18 mouse cellular contexts compared by ENCODE assay signal in the genomic region with DNA sequence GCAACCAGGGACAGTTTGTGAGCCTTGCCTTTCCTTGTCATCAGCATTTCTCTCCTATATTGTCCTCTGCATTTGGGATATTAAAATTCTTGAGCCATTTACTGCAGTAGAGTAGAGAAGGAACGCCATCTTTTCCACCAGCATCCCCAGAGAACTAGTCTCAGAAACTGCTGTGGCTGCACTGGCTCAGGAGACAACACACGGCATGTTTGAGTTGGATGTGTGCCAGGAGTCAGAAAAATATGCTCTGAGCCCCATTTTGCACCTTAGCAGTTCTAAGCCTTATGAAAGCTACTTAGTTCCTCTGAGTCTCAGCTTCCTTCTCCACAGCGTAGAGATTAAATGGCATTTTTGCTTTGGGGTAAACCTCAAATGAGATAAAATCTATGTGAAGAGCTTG. TPM values are rescaled to one million over a fixed set of nuclear protein-coding genes. Genes with fewer than 3 reads are reported as not detected.
DNase-seq lines count a peak whose midpoint lies in the region; ATAC-seq and TF ChIP-seq lines count a peak whose summit lies in the region.
"Had no signal": no experiment of that assay in that cellular context is flagged by ENCODE, and none has a peak within 500 bp of the region (broad histone marks: within the 10 kb centered on the region; RNA-seq: fewer than 3 reads in every experiment).

No protein-coding gene starts in this region.

- TF ChIP-seq EP300 in MEL (IDR thresholded peaks at IDR 0.05; ENCODE audit: low read depth in 1 of 2, low read length in 2 of 2) = no peak

- no peak for DNase-seq in hindbrain, embryonic 10.5 days (ENCODE audit: low spot score)
- peak; percentile 41 for DNase-seq in MEL (ENCODE audit: low read depth, low spot score)
- peak; percentile 23 for DNase-seq in brain, embryonic 14.5 days (ENCODE audit: low read depth)
- DNase-seq in kidney, adult 18-20 months = no peak
- DNase-seq: cerebellum, adult 11 months; heart, postnatal 10 days; right cerebral cortex, postnatal 14 days; thymus, adult 18-20 months had no signal

- TF ChIP-seq RAD21 in MEL (IDR thresholded peaks at IDR 0.05; ENCODE audit: low read depth, low read length) = no peak

- ATAC-seq in hindbrain, embryonic 12.5 days (ENCODE audit: low FRiP score) = no peak
- no peak for ATAC-seq in midbrain, embryonic 15.5 days (replicated peaks)
- ATAC-seq in kidney, embryonic 15.5 days (replicated peaks; ENCODE audit: low FRiP score) = no peak

- 78% methylated on average over 3 of the region's 3 CpGs for WGBS in hindbrain, embryonic 12.5 days
- WGBS in hindbrain, embryonic 10.5 days = 83% methylated on average over 3 of the region's 3 CpGs
- WGBS in midbrain, embryonic 15.5 days = 42% methylated on average over 3 of the region's 3 CpGs
- 49% methylated on average over 3 of the region's 3 CpGs for WGBS in kidney, embryonic 15.5 days

- no peaks in the 10 kb centered on the region for H3K79me2 ChIP-seq in MEL (ENCODE audit: control insufficient read depth, insufficient read depth, low read length, poor library complexity)

- peaks cover 19% of the 10 kb centered on the region for H3K36me3 ChIP-seq in hindbrain, embryonic 12.5 days
- H3K36me3 ChIP-seq in hindbrain, embryonic 10.5 days = peaks cover 5% of the 10 kb centered on the region; the same call in 1 of the 2 replicates
- 0 out of 4 replicates have a peak, but pooled peaks cover 0 to 2% of the 10 kb centered on the region in 2 experiments for H3K36me3 ChIP-seq in MEL (ENCODE audit: control insufficient read depth in 1 of 2, insufficient read depth in 2 of 2, low read length in 2 of 2)
- peaks cover 13% of the 10 kb centered on the region; the same call in 1 of the 2 replicates for H3K36me3 ChIP-seq in midbrain, embryonic 15.5 days (replicated peaks)
- no peaks in the 10 kb centered on the region for H3K36me3 ChIP-seq in kidney, embryonic 15.5 days
- H3K36me3 ChIP-seq: limb, embryonic 10.5 days had no signal

- H3K9ac ChIP-seq in hindbrain, embryonic 12.5 days = no peak overlapping the region
- H3K9ac ChIP-seq in MEL (ENCODE audit: control insufficient read depth, low read depth, low read length, poor library complexity, severe bottlenecking) = no peak overlapping the region
- peak overlapping the region; percentile 5; the same call in 1 of the 2 replicates for H3K9ac ChIP-seq in midbrain, embryonic 15.5 days
- H3K9ac ChIP-seq in kidney, embryonic 15.5 days = no peak overlapping the region
- H3K9ac ChIP-seq: liver, embryonic 14.5 days had no signal

- no peak for TF ChIP-seq POLR2A in MEL (IDR thresholded peaks at IDR 0.05; ENCODE audit: control insufficient read depth in 1 of 2, insufficient read depth in 1 of 2, low read depth in 1 of 2, low read length in 2 of 2, poor library complexity in 1 of 2)
- TF ChIP-seq POLR2A in brain, embryonic 14.5 days (IDR thresholded peaks at IDR 0.05; ENCODE audit: borderline replicate concordance, extremely low read depth, insufficient read depth, insufficient read length, poor library complexity, severe bottlenecking) = no peak

- H3K27me3 ChIP-seq in hindbrain, embryonic 12.5 days = no peaks in the 10 kb centered on the region
- H3K27me3 ChIP-seq in hindbrain, embryonic 10.5 days (ENCODE audit: insufficient read depth, poor library complexity, severe bottlenecking) = no peaks in the 10 kb centered on the region
- H3K27me3 ChIP-seq in MEL (ENCODE audit: control insufficient read depth in 1 of 2, insufficient read depth in 2 of 2, low read length in 2 of 2) = no peaks in the 10 kb centered on the region
- no peaks in the 10 kb centered on the region for H3K27me3 ChIP-seq in midbrain, embryonic 15.5 days (replicated peaks)
- peaks cover 6% of the 10 kb centered on the region; the same call in 1 of the 2 replicates for H3K27me3 ChIP-seq in kidney, embryonic 15.5 days

- H3K4me1 ChIP-seq in hindbrain, embryonic 12.5 days = peaks cover 33% of the 10 kb centered on the region
- peaks cover 28% of the 10 kb centered on the region for H3K4me1 ChIP-seq in hindbrain, embryonic 10.5 days (replicated peaks)
- peaks cover 2 to 10% of the 10 kb centered on the region in 2 experiments; a peak in 2 of 4 replicates for H3K4me1 ChIP-seq in MEL (ENCODE audit: control insufficient read depth in 1 of 2, insufficient read depth in 2 of 2, low read length in 2 of 2)
- peaks cover 52% of the 10 kb centered on the region for H3K4me1 ChIP-seq in midbrain, embryonic 15.5 days
- no peaks in the 10 kb centered on the region for H3K4me1 ChIP-seq in kidney, embryonic 15.5 days

- no peak for TF ChIP-seq CTCF in MEL (IDR thresholded peaks at IDR 0.05 in 2 of 3, conservative IDR thresholded peaks at IDR 0.05 in 1 of 3; ENCODE audit: control insufficient read depth in 1 of 3, insufficient read depth in 1 of 3, low read depth in 2 of 3, low read length in 3 of 3, poor library complexity in 1 of 3, severe bottlenecking in 1 of 3)
- no peak for TF ChIP-seq CTCF in brain, embryonic 14.5 days (IDR thresholded peaks at IDR 0.05; ENCODE audit: borderline replicate concordance, extremely low read depth, insufficient read depth, insufficient read length)

- H3K9me3 ChIP-seq in hindbrain, embryonic 12.5 days (replicated peaks) = no peaks in the 10 kb centered on the region
- H3K9me3 ChIP-seq in hindbrain, embryonic 10.5 days = no peaks in the 10 kb centered on the region
- no peaks in the 10 kb centered on the region for H3K9me3 ChIP-seq in MEL (replicated peaks; ENCODE audit: insufficient read depth, low read length)
- no peaks in the 10 kb centered on the region for H3K9me3 ChIP-seq in midbrain, embryonic 15.5 days
- no peaks in the 10 kb centered on the region for H3K9me3 ChIP-seq in kidney, embryonic 15.5 days (replicated peaks)
- H3K9me3 ChIP-seq: limb, embryonic 10.5 days had no signal

- H3K4me2 ChIP-seq in hindbrain, embryonic 12.5 days (replicated peaks) = peak overlapping the region; percentile 55
- peak overlapping the region; percentile 87 for H3K4me2 ChIP-seq in midbrain, embryonic 15.5 days
- H3K4me2 ChIP-seq in kidney, embryonic 15.5 days = no peak overlapping the region

- H3K27ac ChIP-seq in hindbrain, embryonic 12.5 days = no peak overlapping the region
- no peak overlapping the region for H3K27ac ChIP-seq in hindbrain, embryonic 10.5 days
- no peak overlapping the region for H3K27ac ChIP-seq in MEL (ENCODE audit: control insufficient read depth, low read depth, low read length)
- no peak overlapping the region for H3K27ac ChIP-seq in midbrain, embryonic 15.5 days
- H3K27ac ChIP-seq in kidney, embryonic 15.5 days = no peak overlapping the region
- H3K27ac ChIP-seq: limb, embryonic 10.5 days; liver, embryonic 14.5 days had no signal

- H3K4me3 ChIP-seq in hindbrain, embryonic 12.5 days = 0 out of 2 replicates have a peak overlapping the region, but pooled peaks have one; percentile 46
- no peak overlapping the region for H3K4me3 ChIP-seq in hindbrain, embryonic 10.5 days
- no peak overlapping the region for H3K4me3 ChIP-seq in MEL (ENCODE audit: control insufficient read depth in 1 of 2, insufficient read depth in 1 of 2, low read depth in 2 of 2, low read length in 2 of 2)
- H3K4me3 ChIP-seq in midbrain, embryonic 15.5 days = peak overlapping the region; percentile 62
- H3K4me3 ChIP-seq in kidney, embryonic 15.5 days (replicated peaks) = no peak overlapping the region
- H3K4me3 ChIP-seq: limb, embryonic 10.5 days had no signal

RNA-seq across cellular contexts. Expression of gene Oprl1, which starts 2.2 kb away (rescaled TPM):
- 42.7 and 43.2 TPM in 2 replicates for polyA plus RNA-seq in hindbrain, embryonic 12.5 days (2016; fragmentation: Nextera tagmentation; extraction: Ambion mirVana)
- 5.6 and 17.3 TPM in 2 replicates for polyA plus RNA-seq in hindbrain, embryonic 10.5 days (2016; fragmentation: Nextera tagmentation; extraction: Ambion mirVana)
- total RNA-seq in MEL (2012; rRNA removed) = 0.04 TPM in 1 of 2 replicates, not detected in the other
- polyA plus RNA-seq in MEL (2012; ENCODE audit: insufficient read depth in 1 of 2, insufficient read length in 2 of 2, low read depth in 1 of 2, low replicate concordance in 2 of 2, missing spikeins in 1 of 2) = under 1 TPM in 1 of 2 experiments, not detected in 1; 0.25 TPM
- polyA plus RNA-seq in brain, embryonic 14.5 days (2012; rRNA removed) = 91.7 and 102 TPM in 2 replicates
- polyA plus RNA-seq in midbrain, embryonic 15.5 days (2015; fragmentation: Nextera tagmentation; extraction: Ambion mirVana) = 106 and 107 TPM in 2 replicates
- polyA plus RNA-seq in kidney, embryonic 15.5 days (2015; fragmentation: Nextera tagmentation; extraction: Ambion mirVana) = 0.36 and 1.9 TPM in 2 replicates
- total RNA-seq: granulocyte monocyte progenitor cell, adult 5-6 weeks; heart, postnatal 10 days; monocyte, adult 5-6 weeks had no signal

RNA-seq across cellular contexts. Expression of gene Lkaaear1, which starts 18.7 kb away (rescaled TPM):
- not detected in 2 replicates for polyA plus RNA-seq in hindbrain, embryonic 12.5 days (2016; fragmentation: Nextera tagmentation; extraction: Ambion mirVana)
- polyA plus RNA-seq in hindbrain, embryonic 10.5 days (2016; fragmentation: Nextera tagmentation; extraction: Ambion mirVana) = not detected in 2 replicates
- total RNA-seq in MEL (2012; rRNA removed) = not detected in 2 replicates
- polyA plus RNA-seq in MEL (2012; ENCODE audit: insufficient read depth in 1 of 2, insufficient read length in 2 of 2, low read depth in 1 of 2, low replicate concordance in 2 of 2, missing spikeins in 1 of 2) = not detected
- not detected in 2 replicates for polyA plus RNA-seq in brain, embryonic 14.5 days (2012; rRNA removed)
- not detected in 2 replicates for polyA plus RNA-seq in midbrain, embryonic 15.5 days (2015; fragmentation: Nextera tagmentation; extraction: Ambion mirVana)
- polyA plus RNA-seq in kidney, embryonic 15.5 days (2015; fragmentation: Nextera tagmentation; extraction: Ambion mirVana) = 0.22 TPM in 1 of 2 replicates, not detected in the other
- total RNA-seq: adrenal gland, postnatal 4 days; granulocyte monocyte progenitor cell, adult 5-6 weeks; heart, postnatal 10 days; layer of hippocampus, adult 8-10 months; monocyte, adult 5-6 weeks had no signal
- polyA plus RNA-seq: kidney, embryonic 14.5 days; limb, embryonic 10.5 days; liver, embryonic 14.5 days had no signal

RNA-seq across cellular contexts. Expression of gene Rgs19, which starts 23.2 kb away (rescaled TPM):
- 49.4 and 54.4 TPM in 2 replicates for polyA plus RNA-seq in hindbrain, embryonic 12.5 days (2016; fragmentation: Nextera tagmentation; extraction: Ambion mirVana)
- 69.1 and 79.2 TPM in 2 replicates for polyA plus RNA-seq in hindbrain, embryonic 10.5 days (2016; fragmentation: Nextera tagmentation; extraction: Ambion mirVana)
- 45.5 and 46.2 TPM in 2 replicates for total RNA-seq in MEL (2012; rRNA removed)
- 100 to 1,000 TPM in 1 of 2 experiments, not detected in 1; 157 TPM for polyA plus RNA-seq in MEL (2012; ENCODE audit: insufficient read depth in 1 of 2, insufficient read length in 2 of 2, low read depth in 1 of 2, low replicate concordance in 2 of 2, missing spikeins in 1 of 2)
- 75.9 and 87.7 TPM in 2 replicates for polyA plus RNA-seq in brain, embryonic 14.5 days (2012; rRNA removed)
- 65.4 and 67.3 TPM in 2 replicates for polyA plus RNA-seq in midbrain, embryonic 15.5 days (2015; fragmentation: Nextera tagmentation; extraction: Ambion mirVana)
- 56.6 and 61.7 TPM in 2 replicates for polyA plus RNA-seq in kidney, embryonic 15.5 days (2015; fragmentation: Nextera tagmentation; extraction: Ambion mirVana)

RNA-seq across cellular contexts. Expression of gene Tcea2, which starts 36.9 kb away (rescaled TPM):
- polyA plus RNA-seq in hindbrain, embryonic 12.5 days (2016; fragmentation: Nextera tagmentation; extraction: Ambion mirVana) = 27.7 and 29.9 TPM in 2 replicates
- polyA plus RNA-seq in hindbrain, embryonic 10.5 days (2016; fragmentation: Nextera tagmentation; extraction: Ambion mirVana) = 14.4 and 17.7 TPM in 2 replicates
- 6.7 and 7.3 TPM in 2 replicates for total RNA-seq in MEL (2012; rRNA removed)
- 10 to 100 TPM in 1 of 2 experiments, not detected in 1; 17.0 TPM for polyA plus RNA-seq in MEL (2012; ENCODE audit: insufficient read depth in 1 of 2, insufficient read length in 2 of 2, low read depth in 1 of 2, low replicate concordance in 2 of 2, missing spikeins in 1 of 2)
- 55.9 and 82.2 TPM in 2 replicates for polyA plus RNA-seq in brain, embryonic 14.5 days (2012; rRNA removed)
- polyA plus RNA-seq in midbrain, embryonic 15.5 days (2015; fragmentation: Nextera tagmentation; extraction: Ambion mirVana) = 52.2 and 54.5 TPM in 2 replicates
- 25.6 and 25.9 TPM in 2 replicates for polyA plus RNA-seq in kidney, embryonic 15.5 days (2015; fragmentation: Nextera tagmentation; extraction: Ambion mirVana)

RNA-seq across cellular contexts. Expression of gene Sox18, which starts 45.6 kb away (rescaled TPM):
- polyA plus RNA-seq in hindbrain, embryonic 12.5 days (2016; fragmentation: Nextera tagmentation; extraction: Ambion mirVana) = 21.4 and 22.0 TPM in 2 replicates
- 21.4 and 21.7 TPM in 2 replicates for polyA plus RNA-seq in hindbrain, embryonic 10.5 days (2016; fragmentation: Nextera tagmentation; extraction: Ambion mirVana)
- not detected in 2 replicates for total RNA-seq in MEL (2012; rRNA removed)
- under 1 TPM in 1 of 2 experiments, not detected in 1; 0.04 TPM for polyA plus RNA-seq in MEL (2012; ENCODE audit: insufficient read depth in 1 of 2, insufficient read length in 2 of 2, low read depth in 1 of 2, low replicate concordance in 2 of 2, missing spikeins in 1 of 2)
- polyA plus RNA-seq in brain, embryonic 14.5 days (2012; rRNA removed) = 26.8 and 31.6 TPM in 2 replicates
- polyA plus RNA-seq in midbrain, embryonic 15.5 days (2015; fragmentation: Nextera tagmentation; extraction: Ambion mirVana) = 18.3 and 19.7 TPM in 2 replicates
- polyA plus RNA-seq in kidney, embryonic 15.5 days (2015; fragmentation: Nextera tagmentation; extraction: Ambion mirVana) = 48.1 and 49.9 TPM in 2 replicates
- total RNA-seq: granulocyte monocyte progenitor cell, adult 5-6 weeks; monocyte, adult 5-6 weeks had no signal

Comparison
In these comparisons a context has a peak if more than half of its experiments do, and no peak if none do; other contexts are left out.
1. H3K4me3 ChIP-seq: peak in hindbrain, embryonic 12.5 days (single experiment) and midbrain, embryonic 15.5 days (single experiment); none in hindbrain, embryonic 10.5 days (single experiment), MEL (0 of 2) and kidney, embryonic 15.5 days (single experiment).
2. DNase-seq: peak in MEL (single experiment) and brain, embryonic 14.5 days (single experiment); none in hindbrain, embryonic 10.5 days (single experiment) and kidney, adult 18-20 months (single experiment).